Mouse (Mus musculus) spleen, embryonic (tissue): ENCODE measurements around the gene Nasp.
"Not testable (repeated sequence)": the region's sequence is repeated elsewhere in the genome, so short reads cannot be mapped to it uniquely, and the experiment has no call there.

ENCODE experiments used
- CTCF ChIA-PET: fragments of 350-600 bp; sonication (Branson Sonifier 250); formaldehyde crosslinking; loops from one replicate; lab custom pipeline; 2022; lab: Charles Lee

Gene Nasp

DNA sequence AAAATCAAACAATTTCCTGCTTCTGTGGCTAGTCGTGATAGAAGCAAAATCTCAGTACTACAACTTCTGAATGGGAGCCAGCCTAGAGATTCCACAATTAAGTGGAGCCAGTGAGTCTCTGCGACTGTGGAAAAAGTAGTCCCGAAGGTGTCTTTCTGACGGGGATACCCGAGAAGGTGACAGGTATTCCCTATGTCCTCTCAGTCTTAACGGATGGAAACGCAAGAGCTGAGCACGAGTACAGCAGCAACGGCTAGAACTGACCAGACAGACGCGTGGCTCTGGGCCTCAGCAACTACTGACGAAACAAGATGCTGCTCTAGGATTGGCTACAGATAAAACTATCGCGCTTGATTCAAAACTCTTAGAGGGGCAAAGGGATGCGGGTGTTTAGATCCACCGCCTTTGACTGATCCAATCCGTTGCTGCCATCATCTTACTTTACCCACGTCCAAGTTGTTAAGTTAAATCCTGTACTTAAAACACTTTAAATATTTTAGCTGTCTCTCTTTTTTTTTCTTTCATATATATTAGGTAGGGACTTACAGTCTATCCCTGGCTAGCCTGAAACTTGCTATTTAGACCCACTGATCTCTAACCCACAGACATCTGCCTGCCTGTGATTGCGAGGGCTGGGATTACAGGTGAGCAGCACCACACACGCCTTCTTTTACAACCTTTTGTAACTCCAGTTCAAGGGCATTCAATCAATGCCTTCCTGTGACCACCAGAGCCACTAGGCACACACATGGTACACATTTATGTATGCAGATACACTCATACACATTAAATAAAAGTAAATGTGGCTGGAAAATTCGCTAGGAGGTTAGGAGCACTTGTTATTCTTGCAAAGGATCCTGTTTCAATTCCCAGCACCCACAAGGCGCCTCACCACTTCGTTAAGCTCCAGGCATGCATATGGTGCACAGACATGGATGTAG lies at the start of gene Nasp:
Gene Nasp, minus strand, starts transcription at position 220 of the 941 bp plus-strand sequence.
- CTCF ChIA-PET = no interaction called here

DNA sequence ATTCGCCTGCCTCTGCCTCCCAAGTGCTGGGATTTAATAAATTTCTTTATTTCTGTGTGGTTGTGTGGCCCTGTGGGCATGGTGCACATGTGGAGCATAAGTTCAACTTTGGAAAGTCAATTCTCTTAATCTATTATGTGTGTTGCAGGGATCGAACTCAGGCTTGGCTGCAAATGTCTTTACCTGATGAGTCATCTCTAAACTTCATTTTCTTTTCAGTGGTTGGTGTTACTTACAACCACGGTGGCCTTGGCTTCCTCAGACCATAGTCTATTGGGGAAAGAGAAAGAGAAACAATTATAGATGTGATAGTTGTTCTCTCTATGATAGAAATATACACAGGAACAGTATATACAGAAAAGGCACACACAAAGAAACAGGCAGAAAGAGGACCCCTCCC lies 48.3 kb upstream of the Nasp start:
- CTCF ChIA-PET = no interaction called here

DNA sequence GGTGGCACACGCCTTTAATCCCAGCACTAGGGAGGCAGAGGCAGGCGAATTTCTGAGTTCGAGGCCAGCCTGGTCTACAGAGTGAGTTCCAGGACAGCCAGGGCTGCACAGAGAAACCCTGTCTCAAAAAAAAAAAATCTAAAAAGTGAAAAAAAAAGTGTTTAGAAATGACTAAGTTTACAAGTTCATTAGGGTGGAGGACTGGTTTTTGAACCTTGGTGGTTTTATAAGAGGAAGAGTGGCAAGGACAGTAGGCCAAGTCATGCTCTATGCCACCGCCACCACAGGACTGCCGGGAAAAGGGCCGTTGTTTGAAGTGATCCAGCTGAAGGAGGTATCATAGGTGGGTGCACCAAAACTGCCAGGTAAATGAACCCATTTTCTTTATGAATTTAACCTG lies 47.0 kb upstream of the Nasp start:
- CTCF ChIA-PET = not testable (repeated sequence)

DNA sequence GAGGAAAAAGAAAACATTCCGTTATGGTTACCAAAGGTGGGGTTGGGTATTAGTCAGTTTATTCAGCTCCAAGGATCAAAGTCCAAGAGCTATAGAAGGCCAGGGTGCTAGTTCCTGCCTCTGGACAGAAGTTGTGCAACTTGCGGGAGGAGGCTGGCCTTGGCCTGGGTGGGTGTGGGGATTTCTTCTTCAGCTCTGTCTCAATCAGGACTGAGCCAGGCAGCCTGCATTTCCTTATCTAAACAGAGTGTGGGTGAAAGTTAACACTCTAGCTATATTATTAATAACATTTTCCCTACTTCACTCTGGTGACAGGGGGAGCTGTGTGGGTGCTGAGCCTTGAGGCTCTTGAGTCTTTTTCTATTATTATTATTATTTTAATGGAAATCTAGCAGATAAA lies 45.0 kb upstream of the Nasp start:
- CTCF ChIA-PET = interaction anchor here (0.6 kb wide), 1 partner anchor 11 kb away, joined by 5 read pairs; no protein-coding TSS in a partner anchor

DNA sequence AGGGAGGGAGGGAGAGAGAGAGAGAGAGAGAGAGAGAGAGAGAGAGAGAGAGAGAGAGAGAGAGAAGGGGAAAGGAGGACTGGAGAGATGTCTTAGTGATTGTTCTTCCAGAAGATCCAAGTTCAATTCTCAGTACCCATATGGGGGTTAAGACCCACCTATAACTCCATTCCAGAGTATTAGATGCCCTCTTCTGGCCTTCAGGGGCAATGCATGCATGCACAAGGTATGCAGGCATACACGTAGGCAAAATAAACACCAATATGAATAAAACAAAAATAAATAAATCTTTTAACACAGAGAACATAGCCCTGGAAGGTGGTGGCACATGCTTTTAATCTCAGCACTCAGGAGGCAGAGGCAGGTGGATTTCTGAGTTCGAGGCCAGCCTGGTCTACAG lies 41.5 kb upstream of the Nasp start:
- CTCF ChIA-PET = no interaction called here

DNA sequence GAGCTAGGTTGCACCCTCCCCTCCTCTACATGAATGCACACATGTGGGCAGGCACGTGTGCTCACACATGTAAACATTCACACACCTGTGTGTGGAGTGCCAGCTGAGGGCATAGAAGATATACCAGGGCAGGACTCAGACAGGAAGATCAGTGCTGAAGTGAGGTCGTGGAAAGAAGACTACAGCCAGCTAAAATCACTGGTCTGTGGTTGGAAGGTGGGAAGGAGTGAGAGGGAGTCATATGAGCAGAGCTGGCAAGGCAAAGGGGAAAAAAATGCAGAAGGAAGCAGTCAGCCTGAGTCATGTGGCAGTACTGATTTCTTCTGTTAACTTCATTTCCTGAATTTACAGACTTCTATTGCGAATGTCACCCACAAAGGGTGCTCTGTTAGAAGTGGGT lies 40.4 kb upstream of the Nasp start:
- CTCF ChIA-PET = no interaction called here

DNA sequence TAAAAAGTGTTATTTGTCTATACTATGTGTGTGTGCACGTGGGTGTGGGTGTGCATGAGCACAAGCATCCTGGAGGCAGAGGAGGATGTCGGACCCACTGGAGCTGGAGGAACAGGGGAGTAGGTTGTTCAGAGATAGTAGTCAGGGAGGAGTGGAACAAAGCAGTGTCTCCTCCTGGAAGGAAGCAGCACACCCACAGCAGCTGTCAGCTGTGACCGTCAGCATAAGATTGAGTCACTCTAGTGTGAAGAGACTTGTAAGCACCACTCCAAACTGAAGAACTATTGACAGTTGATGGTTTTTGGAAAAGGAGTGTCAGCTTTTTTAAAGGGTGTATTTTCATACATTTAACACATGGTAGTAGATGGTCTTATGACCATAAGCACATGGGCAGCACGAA lies 38.9 kb upstream of the Nasp start:
- CTCF ChIA-PET = interaction anchor here (0.5 to 0.6 kb wide), 2 partner anchors 45 to 68 kb away, joined by 3 read pairs; no protein-coding TSS in a partner anchor

DNA sequence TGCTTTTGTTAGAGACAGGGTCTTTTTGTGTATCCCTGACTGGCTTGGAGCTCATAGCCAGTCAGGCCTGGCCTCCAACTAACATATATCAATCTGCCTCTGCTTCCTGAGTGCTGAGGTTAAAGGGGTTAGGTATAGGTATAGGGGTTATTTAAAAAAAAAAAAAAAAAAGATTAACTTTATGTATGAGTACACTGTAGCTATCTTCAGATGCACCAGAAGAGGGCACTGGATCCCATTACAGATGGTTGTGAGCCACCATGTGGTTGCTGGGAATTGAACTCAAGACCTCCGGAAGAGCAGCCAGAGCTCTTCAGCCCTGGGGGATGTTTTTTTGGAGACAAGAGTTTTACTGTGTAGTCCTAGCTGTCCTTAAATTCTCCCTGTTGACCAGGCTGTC lies 34.3 kb upstream of the Nasp start:
- CTCF ChIA-PET = interaction anchor here (0.6 kb wide), 1 partner anchor 11 kb away, joined by 5 read pairs; no protein-coding TSS in a partner anchor

DNA sequence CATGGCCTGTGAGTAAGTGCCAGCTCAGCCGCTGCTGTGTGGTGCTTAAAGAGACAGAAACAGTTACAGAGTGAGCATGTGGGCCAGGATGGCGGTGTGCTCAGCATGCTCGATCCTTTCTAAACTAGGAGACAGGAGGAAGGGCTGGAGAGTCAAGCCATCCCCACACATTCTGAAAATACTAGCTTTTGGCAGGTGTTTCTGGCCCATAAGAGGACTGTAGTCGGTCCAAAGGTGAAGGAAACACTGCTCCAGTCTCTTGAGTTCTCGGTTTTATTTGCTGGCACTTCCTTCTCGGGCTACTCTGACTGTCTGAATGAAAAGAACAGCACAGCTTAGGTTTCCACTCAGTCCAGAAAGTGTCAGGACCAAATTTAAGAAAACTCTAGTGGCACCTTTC lies 33.1 kb upstream of the Nasp start:
- CTCF ChIA-PET = no interaction called here

DNA sequence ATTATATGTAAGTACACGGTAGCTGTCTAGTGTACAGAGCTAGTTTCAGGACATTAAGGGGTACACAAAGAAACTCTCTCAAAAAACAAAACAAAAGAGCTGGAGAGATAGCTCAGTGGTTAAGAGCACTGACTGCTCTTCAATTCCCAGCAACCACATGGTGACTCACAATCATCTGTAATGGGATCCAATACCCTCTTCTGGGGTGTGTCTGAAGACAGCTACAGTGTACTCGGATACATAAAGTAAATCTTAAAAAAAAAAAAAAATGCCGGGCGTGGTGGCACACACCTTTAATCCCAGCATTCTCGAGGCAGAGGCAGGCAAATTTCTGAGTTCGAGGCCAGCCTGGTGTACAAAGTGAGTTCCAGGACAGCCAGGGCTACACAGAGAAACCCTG lies 32.2 kb upstream of the Nasp start:
- CTCF ChIA-PET = not testable (repeated sequence)

DNA sequence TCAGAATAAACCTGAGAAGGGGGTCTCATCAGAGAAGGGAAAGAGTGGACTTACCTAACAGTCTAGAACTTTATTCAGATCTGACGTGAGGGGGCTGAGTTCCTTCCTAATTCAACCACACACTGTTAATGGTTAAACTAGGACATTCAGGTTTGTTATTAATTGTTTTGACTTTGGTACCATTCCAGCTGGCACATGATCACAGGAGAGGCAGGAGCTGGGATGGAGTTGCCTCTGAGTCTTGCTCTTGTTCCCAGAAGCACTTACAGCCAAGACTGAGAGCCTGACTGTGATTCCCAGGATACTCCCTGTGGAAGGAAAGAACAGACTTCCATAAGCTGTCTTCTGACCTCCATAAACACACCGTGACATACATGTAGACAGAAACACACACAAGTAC lies 31.7 kb upstream of the Nasp start:
- CTCF ChIA-PET = no interaction called here

DNA sequence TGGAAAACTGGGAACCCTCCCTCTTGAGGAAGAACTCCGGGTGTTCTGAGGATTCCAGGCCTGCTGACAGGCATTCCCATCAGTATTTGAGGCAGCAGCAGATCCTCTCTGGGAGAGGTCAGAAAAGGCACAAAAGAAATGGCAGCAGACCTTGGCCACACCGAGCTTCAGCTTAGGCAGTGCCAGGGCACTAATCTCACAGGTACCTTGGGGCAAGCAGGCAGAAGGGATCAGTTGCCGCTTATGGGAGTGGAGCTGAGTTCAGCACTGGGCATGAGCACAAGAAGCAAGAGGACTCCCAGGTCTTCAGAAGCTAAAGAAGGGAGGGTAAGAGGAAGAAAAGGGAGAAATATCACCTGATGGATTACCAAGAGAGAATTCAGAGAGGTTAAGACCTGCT lies 30.2 kb upstream of the Nasp start:
- CTCF ChIA-PET = no interaction called here

DNA sequence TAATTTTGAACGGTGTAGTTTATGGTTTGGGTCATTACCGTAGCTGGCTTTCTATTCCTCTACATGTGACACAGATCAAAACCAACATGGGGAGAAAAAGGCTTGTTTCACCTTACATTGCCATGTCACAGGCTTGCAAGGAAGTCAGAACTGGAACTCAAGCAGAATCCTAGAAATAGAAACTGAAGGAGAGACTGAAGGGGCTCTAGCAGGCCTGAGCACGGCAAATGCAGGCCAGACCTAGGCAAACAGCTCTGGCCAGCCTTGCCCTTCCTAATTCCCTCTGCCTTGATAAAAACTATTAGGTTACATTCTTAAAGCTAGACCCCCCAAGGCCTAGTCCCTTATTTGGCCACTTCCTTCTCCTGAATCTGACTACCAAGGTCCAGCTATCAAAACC lies 27.9 kb upstream of the Nasp start:
- CTCF ChIA-PET = no interaction called here

DNA sequence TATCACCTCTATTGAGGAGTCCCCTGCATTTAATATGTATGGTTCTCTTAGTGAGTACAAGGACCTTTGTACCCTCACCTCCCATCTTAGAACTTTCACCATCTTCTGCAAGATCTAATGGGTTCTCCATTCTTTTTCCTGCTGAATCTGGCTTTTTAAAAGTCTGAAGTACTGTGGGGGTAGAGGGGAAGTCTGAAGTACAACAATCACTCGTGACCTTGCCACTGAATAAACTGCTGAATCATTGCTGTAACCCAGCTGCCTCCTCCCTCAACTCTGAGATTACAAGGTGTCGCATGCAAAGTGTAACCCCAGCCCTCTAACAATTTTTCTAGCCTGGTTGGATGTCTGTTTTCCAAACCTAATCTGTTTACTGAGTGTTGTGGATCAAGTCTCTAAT lies 27.4 kb upstream of the Nasp start:
- CTCF ChIA-PET = interaction anchor here (0.7 kb wide), 1 partner anchor 471 kb away, joined by 3 read pairs; no protein-coding TSS in a partner anchor

DNA sequence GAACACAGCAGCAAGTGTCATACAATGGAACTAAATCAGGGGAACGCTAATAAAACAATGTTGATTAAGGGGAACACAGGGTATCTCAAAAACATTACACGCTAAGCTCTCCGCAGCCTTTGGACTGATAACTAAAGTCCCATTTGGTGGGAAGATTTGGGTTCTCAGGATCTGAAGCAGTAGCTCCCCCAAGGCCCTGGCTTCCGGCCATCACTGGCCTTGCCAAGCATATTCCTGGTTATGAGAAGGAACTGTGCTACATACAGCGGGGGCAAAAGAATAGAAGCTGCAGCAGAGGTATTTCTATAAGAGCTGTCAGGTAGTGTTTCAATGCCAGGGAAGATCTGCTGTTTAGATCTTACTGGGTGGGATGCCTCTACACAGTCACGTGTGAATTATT lies 25.5 kb upstream of the Nasp start:
- CTCF ChIA-PET = no interaction called here

DNA sequence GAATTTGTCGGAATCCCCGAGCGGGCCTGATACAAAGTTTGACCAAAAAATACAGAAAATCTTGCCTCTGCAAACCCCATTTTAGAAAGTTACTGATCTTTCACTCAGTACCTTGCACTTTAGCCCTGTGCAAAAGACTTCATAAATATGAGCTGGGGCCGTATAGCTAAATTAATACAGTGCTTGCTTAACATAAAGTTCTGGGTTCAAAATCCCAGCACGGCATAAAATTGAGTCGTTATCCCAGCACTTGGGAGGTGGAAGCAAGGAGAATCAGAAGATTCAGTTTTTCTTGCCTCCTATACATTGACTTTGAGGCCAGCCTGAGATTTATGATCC lies 24.0 kb upstream of the Nasp start:
- CTCF ChIA-PET = no interaction called here

DNA sequence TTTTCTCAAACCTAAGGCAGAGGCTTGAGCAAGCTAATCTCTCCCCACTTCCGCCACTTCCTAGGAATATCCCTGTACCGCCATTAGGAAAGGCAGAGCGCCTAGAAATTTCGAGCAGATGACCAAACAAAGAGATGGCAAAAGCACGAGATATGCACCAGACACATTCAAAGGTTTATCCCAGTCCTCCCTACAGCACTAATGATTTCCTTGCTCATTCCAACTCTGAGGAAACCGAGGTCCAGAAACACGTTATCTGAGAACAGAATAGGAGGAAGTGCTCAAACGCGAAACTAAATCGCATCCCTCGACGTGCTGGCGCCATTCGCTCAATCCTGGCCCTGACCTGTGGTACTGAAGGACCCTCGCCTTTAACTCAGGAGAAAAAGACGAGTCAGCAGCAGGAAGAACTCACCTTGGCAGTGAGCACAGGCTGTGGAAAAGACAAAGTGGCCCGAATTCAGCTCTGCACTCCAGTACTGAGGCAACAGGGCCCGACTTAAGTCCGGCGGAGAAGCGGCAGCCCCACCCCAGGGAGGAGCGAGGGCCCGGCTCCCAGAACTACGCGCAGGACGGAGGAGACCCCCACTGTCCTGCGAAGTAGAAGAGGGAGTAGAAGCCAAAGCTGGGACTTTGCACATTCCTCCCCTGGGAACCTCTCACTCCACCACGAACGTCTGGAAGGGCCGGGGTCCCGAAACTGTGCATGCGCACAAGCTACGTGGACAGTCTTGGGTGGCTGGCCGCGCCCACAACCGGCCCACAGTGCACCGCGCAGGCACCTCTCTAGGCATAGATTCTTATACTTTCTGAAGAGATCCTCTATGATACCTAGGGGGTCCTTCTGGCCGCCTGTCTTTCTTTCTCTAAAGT lies 23.4 kb upstream of the Nasp start, which contains the start of gene Akr1a1:
Gene Akr1a1, minus strand, starts transcription at position 757 of the 873 bp plus-strand sequence.
- CTCF ChIA-PET = interaction anchor here (0.7 to 0.8 kb wide), 2 partner anchors 20 to 171 kb away, joined by 3 to 5 read pairs; no protein-coding TSS in a partner anchor

DNA sequence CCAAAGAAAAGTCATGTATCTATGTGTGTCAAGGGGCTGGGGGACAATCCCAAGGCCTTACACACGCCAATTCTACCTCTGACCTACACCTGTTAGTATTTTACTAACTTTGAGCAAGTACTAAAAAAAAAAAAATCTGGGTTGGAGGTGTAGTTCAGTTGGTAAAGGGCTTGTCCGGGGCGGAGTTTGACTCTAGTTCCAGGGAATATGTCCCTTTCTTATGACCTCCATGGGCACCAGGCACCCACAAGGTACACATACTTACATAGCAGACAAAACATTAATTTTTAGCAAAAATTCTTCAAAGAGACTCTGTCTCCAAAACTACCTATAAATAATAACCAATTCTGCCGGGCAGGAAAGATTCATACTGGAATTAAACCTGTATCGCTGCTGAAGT lies 22.6 kb upstream of the Nasp start:
- CTCF ChIA-PET = interaction anchor here (0.7 to 0.8 kb wide), 2 partner anchors 20 to 170 kb away, joined by 3 to 5 read pairs; no protein-coding TSS in a partner anchor

DNA sequence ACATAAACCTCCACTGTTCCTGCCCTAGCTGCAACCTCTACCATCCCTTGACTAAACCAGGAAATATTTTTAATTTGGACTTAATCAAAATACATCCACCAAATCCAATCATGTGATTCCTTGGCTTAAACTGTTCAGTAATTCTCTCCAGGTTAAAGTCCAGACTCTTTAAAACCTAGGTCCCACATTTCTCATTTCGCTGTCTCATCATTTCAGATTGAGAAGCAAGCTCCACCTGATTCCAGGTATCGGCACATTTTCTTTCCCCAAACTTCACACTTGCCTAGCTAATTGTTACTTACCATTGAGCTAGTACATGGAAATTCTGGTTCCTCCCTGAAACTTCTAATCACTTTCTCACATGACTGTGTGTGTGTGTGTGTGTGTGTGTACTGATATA lies 21.7 kb upstream of the Nasp start:
- CTCF ChIA-PET = no interaction called here

DNA sequence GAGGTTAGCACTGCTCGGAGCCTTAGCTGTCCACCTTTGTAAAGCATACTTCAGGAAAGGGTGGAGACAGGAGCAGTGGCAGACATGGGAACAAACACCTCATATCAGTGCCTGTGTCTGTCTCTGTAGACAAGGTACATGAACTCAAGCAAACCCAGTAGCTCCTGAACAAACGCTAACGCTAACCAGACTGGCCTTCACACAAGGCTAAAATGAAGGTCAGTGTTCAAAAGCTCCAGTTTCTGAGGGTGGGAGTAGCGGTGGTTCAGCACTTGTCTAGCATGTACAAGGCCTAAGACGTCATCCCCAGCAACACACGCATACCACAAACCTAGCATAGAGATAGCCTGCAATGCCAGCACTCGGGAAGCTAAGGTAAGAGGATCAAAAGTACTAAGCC lies 17.9 kb upstream of the Nasp start:
- CTCF ChIA-PET = no interaction called here

DNA sequence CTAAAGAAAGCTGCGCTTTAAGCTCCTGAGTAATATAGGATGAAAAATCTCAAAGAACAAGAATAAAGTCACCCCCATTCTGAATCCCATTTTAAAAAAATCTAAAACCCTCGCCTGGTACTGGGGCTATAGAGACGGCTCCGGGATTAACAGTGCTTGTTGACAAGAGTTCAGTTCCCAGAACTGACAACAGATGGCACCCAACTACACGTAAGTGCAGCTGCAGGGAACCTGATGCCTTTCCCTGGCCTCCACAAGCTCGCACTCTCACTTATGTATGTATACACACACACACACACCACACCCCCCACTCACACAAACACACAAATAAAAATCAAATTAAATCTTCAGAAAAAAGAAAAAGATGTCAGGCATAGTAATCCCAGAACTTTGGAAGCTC lies 16.6 kb upstream of the Nasp start:
- CTCF ChIA-PET = no interaction called here

DNA sequence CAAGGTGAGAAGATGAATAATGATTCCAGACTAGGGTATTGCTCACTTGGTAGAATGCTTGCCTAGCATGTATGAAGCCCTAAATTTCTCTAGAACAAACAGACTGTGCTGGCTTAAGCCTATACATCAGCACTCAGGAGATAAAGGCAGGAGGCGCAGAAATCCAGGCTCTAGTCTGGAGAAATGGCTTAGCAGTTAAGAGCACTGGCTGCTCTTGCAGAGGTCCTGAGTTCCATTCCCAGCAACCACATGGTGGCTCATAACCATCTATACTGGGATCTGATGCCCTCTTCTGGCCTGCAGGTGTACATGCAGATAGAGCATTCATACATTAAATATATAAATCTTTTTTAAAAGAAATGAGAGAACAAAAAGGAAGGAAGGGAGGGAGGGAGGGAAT lies 14.3 kb upstream of the Nasp start:
- CTCF ChIA-PET = no interaction called here
